Mouse (Mus musculus) left cerebral cortex, postnatal 4 days (tissue): ENCODE results near the gene Aif1l. TPM values are rescaled to one million over a fixed set of nuclear protein-coding genes. Genes with fewer than 3 reads are reported as not detected.

ENCODE experiments used
- DNase-seq: peaks from one replicate; pipeline ENCODE4 v3.0.0-alpha.2; 2022
- intact Hi-C: fragments of 180-260 bp; cut with DNase I; formaldehyde crosslinking; loops from one replicate; pipeline ENCODE4 v1.15.1; 2025
- total RNA-seq, 2 experiments: library from RNA; stranded (reverse); gene quantifications; 2 replicates each; pipeline ENCODE4 v1.2.3; 2021

The Aif1l gene
- total RNA-seq, 2 experiments from 2014 or later: 10.5 to 14.1 TPM

- no peak for DNase-seq
- intact Hi-C loops: no loop called here
Measured at GRCm38 (mm10) chr2:31950966-31951365, 1.0 kb downstream of the Aif1l start.

DNA sequence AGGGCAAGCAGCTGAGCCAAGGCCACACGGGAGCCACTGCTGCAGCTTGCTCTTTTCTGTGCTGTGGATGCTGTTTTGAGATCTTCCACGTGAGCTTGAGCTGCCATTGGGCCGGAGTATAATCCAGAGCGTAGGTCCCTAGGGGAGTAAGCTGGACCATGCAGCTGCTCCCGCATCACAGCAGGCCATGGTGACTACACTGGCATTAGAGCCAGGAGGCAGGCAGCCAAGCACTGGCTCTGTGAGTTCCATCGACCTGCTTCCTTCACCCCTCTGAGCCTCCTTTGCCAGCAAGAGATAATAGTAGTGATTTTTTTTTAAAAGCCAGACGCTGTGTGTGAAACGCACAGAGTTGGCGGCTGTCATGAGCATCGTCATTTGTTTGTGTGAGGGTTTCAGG is 2.3 kb downstream of the Aif1l start:
- peak; percentile 62 for DNase-seq
- intact Hi-C loops: no loop called here

GRCm38 (mm10) chr2:31952725-31953124 is 2.8 kb downstream of the Aif1l start:
- intact Hi-C loops: no loop called here
- DNase-seq: no peak

DNA sequence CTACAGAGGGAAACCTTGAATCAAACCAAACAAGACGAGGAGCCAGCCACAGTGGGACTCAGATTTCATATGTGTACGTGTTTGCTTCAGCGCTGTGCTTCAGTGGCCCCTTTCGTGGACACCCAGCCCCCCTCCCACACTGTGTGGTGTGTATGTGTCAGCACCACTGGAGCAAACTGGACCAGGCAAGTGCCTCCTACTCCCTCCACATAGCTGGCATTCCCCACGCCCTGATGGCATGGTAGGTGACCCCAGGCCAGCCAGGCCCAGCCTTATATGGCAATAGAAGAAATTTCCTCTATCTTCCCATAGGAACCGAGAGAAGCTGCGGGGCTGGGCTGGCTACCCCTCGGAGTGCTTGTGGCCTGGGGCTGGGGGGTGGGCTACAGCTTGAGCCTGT is 3.7 kb downstream of the Aif1l start:
- no peak for DNase-seq
- intact Hi-C loops: no loop called here

DNA sequence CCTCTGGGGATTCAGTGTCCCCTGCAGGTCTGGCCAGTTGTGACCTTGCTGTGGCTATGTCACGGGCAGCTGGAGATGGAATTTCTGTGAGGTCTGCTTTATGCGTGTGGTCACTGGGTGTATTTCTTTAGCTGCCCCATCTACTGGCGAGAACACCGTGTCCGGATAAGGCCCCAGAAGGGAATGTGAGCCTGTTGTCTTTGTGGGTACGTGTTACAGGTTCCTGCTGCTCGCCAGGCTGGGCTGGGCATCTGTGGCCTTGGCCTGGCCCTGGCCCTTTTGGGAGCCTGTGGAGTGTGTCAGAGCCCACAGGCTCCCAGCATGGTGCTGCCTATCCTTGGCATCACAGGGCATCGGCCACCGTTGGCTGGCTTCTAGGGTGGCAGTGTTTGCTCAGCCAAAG is 4.8 kb downstream of the Aif1l start:
- DNase-seq: peak; percentile 38

DNA sequence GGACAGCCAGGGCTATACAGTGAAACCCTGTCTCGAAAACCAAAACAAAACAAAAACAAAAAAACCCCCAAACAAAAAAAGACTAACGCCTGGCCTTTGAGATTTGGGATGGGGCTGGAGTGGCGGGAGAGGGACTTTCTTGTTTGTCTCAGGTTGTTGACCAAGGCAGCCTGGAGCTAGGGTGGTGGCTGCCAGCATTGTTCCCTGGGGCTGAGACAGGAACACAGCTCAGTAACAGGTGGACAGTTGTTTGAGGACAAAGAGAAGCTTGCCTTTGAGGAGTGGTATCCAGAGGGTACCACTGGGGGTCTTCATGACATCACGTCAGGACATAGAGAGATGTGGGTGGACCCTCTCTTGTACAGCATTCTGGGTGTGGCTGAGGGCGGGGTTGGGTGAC is 5.7 kb downstream of the Aif1l start:
- intact Hi-C loops: no loop called here
- no peak for DNase-seq

More for the DNA sequence above, 4.8 kb downstream of the Aif1l start:
- intact Hi-C loops: no loop called here

GRCm38 (mm10) chr2:31957211-31957610 is 7.3 kb downstream of the Aif1l start:
- no peak for DNase-seq
- intact Hi-C loops: no loop called here

DNA sequence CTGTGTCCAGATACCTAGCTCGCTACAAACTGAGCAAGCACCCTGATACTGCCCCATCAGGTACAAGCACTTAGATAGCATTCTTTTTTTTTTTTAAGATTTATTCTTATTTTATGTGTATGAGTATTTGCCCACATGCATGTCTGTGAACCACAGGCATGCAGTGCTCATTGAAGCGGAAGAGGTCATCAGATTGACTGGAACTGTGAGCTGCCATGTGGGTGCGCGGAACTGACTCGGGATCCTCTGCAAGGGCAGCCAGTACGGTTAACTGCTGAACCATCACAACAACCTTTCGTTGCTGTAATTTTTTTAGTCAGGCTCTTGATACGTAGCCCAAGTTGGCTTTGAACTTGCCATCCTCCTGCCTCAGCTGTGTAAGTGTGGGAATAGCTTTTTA is 11.0 kb downstream of the Aif1l start:
- peak; percentile 26 for DNase-seq
- intact Hi-C loops: no loop called here

- DNase-seq: no peak
- intact Hi-C loops: no loop called here
Measured at GRCm38 (mm10) chr2:31961791-31962222, 11.9 kb downstream of the Aif1l start.

DNA sequence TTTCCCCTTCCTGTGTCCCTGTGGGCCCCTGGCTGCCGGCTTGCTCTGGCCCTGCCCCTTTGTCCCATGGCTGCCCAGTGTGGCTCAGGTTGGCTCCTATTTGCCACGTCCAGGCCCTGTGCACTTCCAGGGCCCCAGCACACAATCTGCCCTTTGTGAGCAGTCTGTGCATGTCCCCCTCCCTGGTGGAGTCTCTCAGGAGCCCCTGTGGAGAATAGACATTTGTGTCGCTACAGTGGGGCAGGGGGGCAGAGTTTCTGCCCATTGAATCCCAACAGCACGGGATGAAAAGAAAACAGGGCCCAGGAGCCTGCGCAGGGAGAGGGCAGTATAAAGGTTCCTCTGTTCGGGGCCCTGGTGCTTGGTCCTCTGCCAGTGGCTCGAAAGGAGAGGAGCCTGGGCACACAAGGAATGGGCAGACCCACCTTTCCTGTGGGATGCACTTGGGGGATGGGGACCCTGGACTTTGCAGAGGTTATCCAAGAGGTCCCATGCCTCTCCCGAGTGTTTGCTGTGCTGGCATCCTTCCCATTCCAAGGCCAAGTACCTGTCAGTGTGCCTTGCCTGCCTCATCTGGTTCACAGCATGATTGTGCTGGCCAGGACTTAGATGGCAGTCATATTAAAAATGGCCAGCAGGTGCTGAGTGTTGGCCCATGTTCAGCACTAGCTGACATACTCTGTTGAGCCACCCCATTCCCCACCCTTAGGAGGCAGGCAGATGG is 12.7 kb downstream of the Aif1l start:
- peak; percentile 77 for DNase-seq
- intact Hi-C loops: no loop called here

- intact Hi-C loops: no loop called here
- DNase-seq: peak; percentile 61
Measured at GRCm38 (mm10) chr2:31963491-31963890, 13.6 kb downstream of the Aif1l start.

DNA sequence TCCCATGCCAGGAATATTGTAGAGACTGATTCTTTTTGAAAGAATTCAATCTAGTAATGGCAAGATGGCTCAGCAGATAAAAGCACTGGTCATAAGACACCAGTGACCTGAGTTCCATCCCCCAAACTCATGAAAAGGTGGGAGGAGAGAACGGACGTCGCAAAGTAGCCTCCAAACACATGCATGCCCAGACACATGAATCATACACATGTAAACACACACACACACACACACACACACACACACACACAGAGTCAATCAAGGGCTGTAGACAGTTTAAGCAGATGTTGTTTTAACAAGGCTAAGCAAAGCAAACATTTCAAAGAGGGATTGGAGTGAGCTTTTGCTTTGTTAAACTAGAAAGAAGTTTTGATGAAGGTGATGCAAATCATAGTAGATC is 14.3 kb downstream of the Aif1l start:
- intact Hi-C loops: no loop called here
- no peak for DNase-seq

GRCm38 (mm10) chr2:31965110-31965509 is 15.2 kb downstream of the Aif1l start:
- DNase-seq: peak; percentile 41
- intact Hi-C loops: no loop called here

DNA sequence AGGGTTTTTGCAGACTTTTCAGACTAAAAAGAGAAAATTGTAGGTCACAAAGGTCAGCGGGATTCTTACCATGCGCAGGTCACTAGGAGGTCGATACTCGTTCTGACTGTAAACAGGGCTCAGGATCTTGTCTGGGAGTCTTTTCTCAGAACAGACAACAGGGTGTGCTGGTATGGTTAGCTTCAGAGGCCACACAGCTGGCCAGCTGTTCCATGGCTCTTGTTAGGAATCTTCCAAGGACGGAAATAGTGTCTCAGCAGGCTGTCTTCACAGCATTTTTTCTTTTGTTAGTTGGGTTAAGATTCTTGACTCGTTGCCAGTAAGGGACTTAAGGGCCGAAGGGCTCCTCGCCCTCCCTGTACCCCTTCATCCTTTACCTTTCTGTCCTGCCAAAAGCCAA is 16.9 kb downstream of the Aif1l start:
- DNase-seq: no peak
- intact Hi-C loops: no loop called here

GRCm38 (mm10) chr2:31972589-31972988 is 22.6 kb downstream of the Aif1l start:
- no peak for DNase-seq
- intact Hi-C loops: no loop called here

DNA sequence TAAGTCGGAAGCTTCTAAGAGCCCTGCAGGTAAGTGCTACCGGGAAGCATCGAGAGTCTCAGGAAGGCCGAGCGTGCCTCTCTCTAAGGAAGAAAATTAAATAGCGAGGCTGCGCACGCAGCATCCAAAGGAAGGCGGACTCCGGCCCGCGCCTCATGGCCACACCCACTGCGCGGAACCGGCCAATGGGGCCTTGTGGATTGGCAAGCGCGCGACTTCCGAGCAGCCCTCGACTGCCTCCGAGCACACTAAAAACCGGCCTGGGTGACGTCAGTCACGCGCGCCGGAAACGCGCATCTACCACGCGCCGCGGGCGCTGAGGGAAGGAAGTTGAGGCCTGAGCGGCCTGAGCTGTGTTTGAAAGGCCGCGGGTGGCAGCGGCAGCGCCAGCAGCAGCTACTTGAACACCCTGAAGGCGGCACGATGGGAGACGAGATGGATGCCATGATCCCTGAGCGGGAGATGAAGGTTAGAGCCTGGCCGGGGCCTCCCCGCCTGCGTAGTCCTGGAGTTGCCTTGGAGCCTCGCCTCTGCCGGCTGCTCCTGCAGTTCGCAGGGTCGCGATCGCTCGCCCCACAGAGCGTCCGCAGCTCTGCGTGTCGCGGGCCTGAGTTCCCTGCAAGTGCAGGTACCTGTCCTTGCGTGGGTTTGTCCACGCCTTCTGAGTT is 24.3 kb downstream of the Aif1l start, which contains the start of gene Nup214:
Gene Nup214 (plus strand): TSS at position 296 of the 668 bp plus-strand sequence.
- intact Hi-C loops: no loop called here
- DNase-seq: peak; percentile 99

DNA sequence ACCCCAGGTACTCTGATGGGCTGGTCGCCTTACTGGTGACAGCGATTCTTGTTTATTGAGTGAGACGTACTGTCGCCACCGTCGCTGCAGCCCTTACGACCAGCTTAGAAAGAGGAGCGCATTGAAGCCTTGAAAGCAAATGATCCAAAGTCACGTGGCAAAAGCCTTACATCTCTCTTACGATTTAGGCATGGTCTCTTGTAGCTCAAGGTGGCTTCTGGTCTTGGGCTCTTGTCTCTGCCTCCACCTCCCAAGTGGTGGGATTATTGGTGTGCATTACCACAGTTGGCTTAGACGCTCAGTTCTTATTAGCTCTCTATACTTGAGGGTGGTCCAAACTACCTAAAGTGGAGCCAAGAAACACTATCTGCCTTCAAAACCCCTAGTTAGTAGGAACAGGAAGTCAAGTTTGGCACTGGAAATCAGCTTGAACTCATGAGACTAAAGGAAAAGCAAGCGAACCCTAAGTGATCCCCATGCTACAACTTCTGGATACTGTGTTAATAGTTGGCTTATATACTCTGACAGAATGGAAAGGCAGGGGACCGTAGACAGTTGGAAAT is 25.0 kb downstream of the Aif1l start:
- intact Hi-C loops: no loop called here
- DNase-seq: no peak

GRCm38 (mm10) chr2:31987774-31988173 is 37.8 kb downstream of the Aif1l start:
- intact Hi-C loops: loop anchor here (10.0 kb wide), 1 partner anchor 237 kb away; no protein-coding TSS in a partner anchor
- no peak for DNase-seq

GRCm38 (mm10) chr2:31990961-31991360 is 41.0 kb downstream of the Aif1l start:
- intact Hi-C loops: loop anchor here (10.0 kb wide), 1 partner anchor 1976 kb away; no protein-coding TSS in a partner anchor
- no peak for DNase-seq

DNA sequence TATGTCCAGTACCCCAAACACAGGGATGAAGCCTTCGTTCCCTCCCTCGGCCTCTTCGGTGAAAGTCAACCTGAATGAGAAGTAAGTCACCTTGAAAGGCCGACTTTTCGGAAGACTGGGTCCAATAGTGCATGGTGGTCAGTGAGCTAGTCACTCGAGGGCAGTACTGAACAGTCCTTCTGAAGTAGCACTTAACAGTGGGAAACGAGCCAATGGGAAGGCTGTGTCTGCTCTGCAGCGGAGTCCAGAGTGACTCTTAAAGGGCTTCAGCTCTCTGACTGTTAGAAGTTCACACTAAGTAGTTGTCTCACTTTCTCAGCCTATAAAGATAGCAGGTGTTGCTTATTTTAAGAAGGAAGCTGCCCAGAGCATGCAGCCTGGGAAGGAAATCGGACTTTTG is 45.0 kb downstream of the Aif1l start:
- intact Hi-C loops: loop anchor here (10.0 kb wide), 1 partner anchor 1980 kb away; no protein-coding TSS in a partner anchor
- DNase-seq: no peak

DNA sequence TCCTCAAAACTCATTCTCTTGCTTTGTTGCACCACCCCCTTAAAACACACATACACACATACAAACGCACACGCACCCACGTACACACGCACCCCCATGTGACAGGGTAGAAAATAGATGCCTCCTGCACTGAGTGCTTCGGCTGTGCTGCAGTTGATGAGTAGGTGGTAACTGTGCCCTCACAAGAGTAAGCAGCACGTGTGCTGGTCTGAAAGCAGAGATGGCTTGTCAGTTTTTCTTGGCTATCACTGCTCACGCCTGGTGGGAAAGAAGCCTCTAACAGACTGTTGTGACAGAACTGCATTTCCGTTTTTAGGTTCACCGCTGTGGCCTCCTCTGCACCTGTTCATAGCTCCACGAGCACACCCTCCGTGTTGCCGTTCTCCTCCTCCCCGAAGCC is 46.1 kb downstream of the Aif1l start:
- intact Hi-C loops: loop anchor here (10.0 kb wide), 1 partner anchor 1981 kb away; no protein-coding TSS in a partner anchor
- DNase-seq: no peak

DNA sequence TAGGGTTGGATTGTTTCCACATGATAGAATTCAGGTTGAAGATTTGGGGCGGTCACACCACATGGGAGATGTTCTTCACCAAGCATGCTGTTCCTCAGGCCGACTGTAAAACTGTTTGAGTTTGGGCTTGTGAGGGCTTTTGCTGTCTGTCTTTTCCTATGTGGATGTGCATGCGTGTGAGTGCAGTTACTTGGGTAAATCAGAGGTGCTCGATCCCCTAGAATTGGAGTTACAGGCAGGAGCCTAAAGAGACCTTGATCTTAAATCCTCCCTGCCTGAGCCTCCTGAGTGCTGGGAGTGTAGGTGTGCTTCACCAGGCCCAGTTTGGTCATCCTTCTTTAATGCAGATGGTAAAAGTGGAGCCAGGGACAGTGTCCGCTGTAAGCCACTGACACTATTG is 47.6 kb downstream of the Aif1l start:
- intact Hi-C loops: loop anchor here (10.0 kb wide), 1 partner anchor 1983 kb away; no protein-coding TSS in a partner anchor
- DNase-seq: no peak
